Mouse (Mus musculus): ENCODE results near the gene Mmab. TPM values are rescaled to one million over a fixed set of nuclear protein-coding genes. Genes with fewer than 3 reads are reported as not detected.
A peak's percentile ranks its signal among the peaks of the same experiment; 100 is the strongest.

The Mmab gene
- not detected in 2 replicates for polyA plus RNA-seq (2012; ENCODE audit: insufficient read depth, insufficient read length, low replicate concordance, missing spikeins)

DNA sequence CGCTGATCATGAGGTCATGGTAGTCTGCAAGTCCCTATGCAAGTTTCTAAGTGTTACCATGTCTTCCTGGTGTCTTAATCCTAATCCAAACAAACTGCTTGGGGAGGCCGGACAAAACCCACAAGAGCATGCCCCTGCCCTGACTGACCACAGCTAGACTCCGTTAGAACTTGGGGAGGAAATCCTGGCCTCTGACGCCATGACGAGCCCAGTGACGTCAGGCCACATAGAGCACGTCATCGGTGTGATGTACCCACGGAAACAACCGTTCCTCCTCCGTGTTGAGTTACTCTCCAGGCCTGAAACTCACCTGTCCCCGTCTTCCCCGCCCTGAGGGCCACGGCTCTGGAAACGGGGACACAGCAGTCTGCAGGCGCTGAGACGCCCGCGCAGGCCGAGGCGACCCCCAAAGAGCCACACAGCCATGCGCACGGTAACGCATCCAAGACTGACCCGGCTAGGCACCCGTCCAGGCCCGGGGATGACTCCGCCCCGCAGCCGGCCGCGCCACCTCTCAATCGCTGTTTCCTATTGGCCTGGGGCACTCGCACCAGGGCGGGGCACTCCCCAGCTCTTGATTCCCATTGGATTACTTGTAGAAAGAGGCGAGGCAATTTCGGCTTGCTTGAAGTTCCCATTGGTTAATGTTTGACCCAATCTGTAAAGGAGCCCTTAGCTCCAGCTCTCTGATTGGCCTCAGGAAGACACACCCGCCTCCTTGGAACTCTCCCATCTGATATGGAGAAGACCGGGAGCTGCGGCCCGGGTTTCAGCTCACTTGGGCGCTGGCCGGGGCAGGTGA, at the start of gene Mmab, which contains the start of gene Mvk:
TSS of gene Mmab (minus strand) at position 495 of the 802 bp plus-strand sequence.
TSS of gene Mvk (plus strand) at position 704 of the 802 bp plus-strand sequence.
- Histone ChIP-seq H3K27ac (ENCODE audit: insufficient read depth, low read depth, low read length) (peak within 1 kb of the TSS; percentile 47; the same call in 1 of the 2 replicates), H3K4me3 (ENCODE audit: insufficient read depth, low read depth, low read length) (peak within 1 kb of the TSS; percentile 72), H3K4me1 (ENCODE audit: control insufficient read depth, insufficient read depth, low read length) (peaks cover 9% of the 10 kb centered on the region; the same call in 1 of the 2 replicates)
- WGBS: 2% methylated on average over 43 of the region's 43 CpGs
- TF ChIP-seq CTCF (IDR thresholded peaks at IDR 0.05; ENCODE audit: insufficient read depth, low read depth, low read length) (no peak), POLR2A (IDR thresholded peaks at IDR 0.05; ENCODE audit: insufficient read depth, low read depth, low read length) (peak; percentile 36; the same call in 1 of the 2 replicates)

DNA sequence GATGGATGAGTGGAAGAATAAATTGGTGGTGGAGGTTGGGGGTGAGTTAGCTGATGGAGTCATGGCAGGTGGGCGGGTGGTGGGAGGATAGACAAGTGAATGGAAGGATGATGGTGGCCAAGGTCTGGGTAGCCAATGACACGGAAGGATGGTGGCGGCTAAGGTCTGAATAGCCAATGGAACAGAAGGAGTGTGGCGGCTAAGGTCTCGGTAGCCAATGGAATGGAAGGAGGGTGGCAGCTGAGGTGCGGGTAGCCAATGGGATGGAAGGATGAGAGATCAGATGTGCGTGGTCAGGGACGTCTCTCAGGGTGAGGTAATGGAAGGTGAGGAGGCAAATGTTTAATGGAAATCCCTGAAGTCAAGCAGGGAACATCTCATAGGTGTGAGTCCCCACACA, 46.4 kb upstream of the Mmab start:
- no peak overlapping the region for H3K4me3 ChIP-seq (ENCODE audit: insufficient read depth, low read depth, low read length)
- 96% methylated on average over 8 of the region's 8 CpGs for WGBS
- H3K27ac ChIP-seq (ENCODE audit: insufficient read depth, low read depth, low read length): no peak overlapping the region
- TF ChIP-seq CTCF (IDR thresholded peaks at IDR 0.05; ENCODE audit: insufficient read depth, low read depth, low read length) (no peak), POLR2A (IDR thresholded peaks at IDR 0.05; ENCODE audit: insufficient read depth, low read depth, low read length) (no peak)
- H3K4me1 ChIP-seq (ENCODE audit: control insufficient read depth, insufficient read depth, low read length): peaks cover 4% of the 10 kb centered on the region; the same call in 1 of the 2 replicates

DNA sequence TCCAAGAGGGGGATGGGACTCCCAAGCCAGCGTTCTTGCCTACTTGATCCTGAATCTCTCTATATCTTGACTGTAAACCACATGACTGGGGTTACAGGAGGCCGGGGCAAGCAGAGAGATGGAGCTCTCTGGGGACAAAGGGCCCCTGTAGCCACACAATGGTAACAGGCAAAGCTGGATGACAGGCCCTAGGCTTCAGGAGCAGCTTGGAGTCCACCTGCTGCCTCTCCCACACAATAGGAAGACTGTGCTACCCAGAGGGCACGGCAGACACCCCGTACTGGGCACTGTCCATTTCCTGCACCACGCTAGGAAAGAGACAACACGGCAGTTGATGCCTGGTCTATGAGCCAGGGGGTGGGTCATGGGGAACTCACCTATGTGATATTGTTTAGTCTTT, 45.7 kb upstream of the Mmab start:
- Histone ChIP-seq H3K27ac (ENCODE audit: insufficient read depth, low read depth, low read length) (no peak overlapping the region), H3K4me1 (ENCODE audit: control insufficient read depth, insufficient read depth, low read length) (peaks cover 4% of the 10 kb centered on the region; the same call in 1 of the 2 replicates), H3K4me3 (ENCODE audit: insufficient read depth, low read depth, low read length) (no peak overlapping the region)
- WGBS: 80% methylated on average over 6 of the region's 6 CpGs
- TF ChIP-seq POLR2A (IDR thresholded peaks at IDR 0.05; ENCODE audit: insufficient read depth, low read depth, low read length) (no peak), CTCF (IDR thresholded peaks at IDR 0.05; ENCODE audit: insufficient read depth, low read depth, low read length) (no peak)

DNA sequence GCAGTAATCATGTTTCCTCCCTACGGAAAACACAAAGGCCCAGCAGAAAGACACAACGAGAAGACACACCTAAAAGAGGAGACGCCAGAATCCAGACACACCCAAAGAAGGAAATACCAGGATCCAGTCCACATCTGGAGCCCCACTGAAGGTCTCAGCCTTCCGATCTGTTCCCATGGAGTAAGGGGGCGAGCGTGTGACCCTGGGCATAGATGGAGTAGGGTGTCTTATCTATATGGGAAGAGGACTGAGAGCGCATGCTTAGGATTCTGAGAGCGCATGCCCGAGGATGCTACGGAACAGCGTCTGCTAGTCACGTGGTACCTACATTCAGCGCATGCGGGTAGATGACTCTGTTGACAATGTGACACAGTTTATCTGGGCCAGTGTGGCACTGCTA, 41.8 kb upstream of the Mmab start:
- WGBS: 94% methylated on average over 14 of the region's 14 CpGs
- H3K4me3 ChIP-seq (ENCODE audit: insufficient read depth, low read depth, low read length): no peak overlapping the region
- no peak for TF ChIP-seq CTCF (IDR thresholded peaks at IDR 0.05; ENCODE audit: insufficient read depth, low read depth, low read length)
- no peak for TF ChIP-seq POLR2A (IDR thresholded peaks at IDR 0.05; ENCODE audit: insufficient read depth, low read depth, low read length)
- H3K27ac ChIP-seq (ENCODE audit: insufficient read depth, low read depth, low read length): no peak overlapping the region
- peaks cover 15% of the 10 kb centered on the region for H3K4me1 ChIP-seq (ENCODE audit: control insufficient read depth, insufficient read depth, low read length)

DNA sequence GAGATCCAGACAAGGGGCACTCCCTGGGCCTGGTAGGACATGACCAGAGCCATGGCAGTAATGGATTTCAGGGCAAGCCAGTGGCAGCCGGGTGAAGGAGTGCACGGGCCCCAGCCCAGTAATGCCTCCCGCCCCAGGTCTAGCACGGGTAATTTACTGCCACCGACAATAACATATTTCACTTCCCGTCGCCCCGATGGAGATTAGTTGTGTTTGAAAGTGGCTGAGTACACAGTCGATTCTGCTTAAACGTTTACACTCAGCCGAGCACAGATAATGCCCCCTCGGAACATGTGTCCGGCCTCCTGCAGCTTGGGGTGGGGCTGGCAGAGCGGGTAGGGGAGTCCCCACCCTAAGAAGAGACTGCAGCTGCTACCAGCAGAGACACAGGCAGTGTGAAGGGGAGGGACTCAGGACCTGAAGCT, 38.7 kb upstream of the Mmab start:
- Histone ChIP-seq H3K4me1 (ENCODE audit: control insufficient read depth, insufficient read depth, low read length) (peaks cover 17% of the 10 kb centered on the region), H3K4me3 (ENCODE audit: insufficient read depth, low read depth, low read length) (no peak overlapping the region), H3K27ac (ENCODE audit: insufficient read depth, low read depth, low read length) (no peak overlapping the region)
- WGBS: 20% methylated on average over 14 of the region's 14 CpGs
- TF ChIP-seq CTCF (IDR thresholded peaks at IDR 0.05; ENCODE audit: insufficient read depth, low read depth, low read length) (no peak), POLR2A (IDR thresholded peaks at IDR 0.05; ENCODE audit: insufficient read depth, low read depth, low read length) (no peak)

DNA sequence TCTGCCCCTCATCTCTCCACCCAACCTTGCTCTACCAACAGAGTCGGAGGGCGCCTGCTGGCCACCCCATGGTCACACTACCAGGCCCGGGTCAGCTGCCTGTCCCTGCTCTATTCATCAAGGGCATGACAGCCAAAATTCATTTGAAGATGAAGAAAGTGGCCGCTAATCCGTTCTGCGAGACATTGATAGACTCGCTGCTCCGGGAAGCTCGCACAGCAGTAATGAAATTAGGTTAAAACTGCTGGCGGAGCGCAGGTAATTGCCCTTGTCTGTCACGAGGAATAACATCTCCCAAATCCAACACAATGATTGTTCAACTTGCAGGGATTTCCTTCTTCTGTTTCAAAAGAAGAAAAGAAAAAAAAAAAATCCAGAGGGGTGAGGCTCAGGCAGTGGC, 34.4 kb upstream of the Mmab start:
- 84% methylated on average over 12 of the region's 12 CpGs for WGBS
- Histone ChIP-seq H3K4me1 (ENCODE audit: control insufficient read depth, insufficient read depth, low read length) (peaks cover 42% of the 10 kb centered on the region), H3K27ac (ENCODE audit: insufficient read depth, low read depth, low read length) (no peak overlapping the region), H3K4me3 (ENCODE audit: insufficient read depth, low read depth, low read length) (no peak overlapping the region)
- TF ChIP-seq CTCF (IDR thresholded peaks at IDR 0.05; ENCODE audit: insufficient read depth, low read depth, low read length): no peak
- TF ChIP-seq POLR2A (IDR thresholded peaks at IDR 0.05; ENCODE audit: insufficient read depth, low read depth, low read length): no peak

DNA sequence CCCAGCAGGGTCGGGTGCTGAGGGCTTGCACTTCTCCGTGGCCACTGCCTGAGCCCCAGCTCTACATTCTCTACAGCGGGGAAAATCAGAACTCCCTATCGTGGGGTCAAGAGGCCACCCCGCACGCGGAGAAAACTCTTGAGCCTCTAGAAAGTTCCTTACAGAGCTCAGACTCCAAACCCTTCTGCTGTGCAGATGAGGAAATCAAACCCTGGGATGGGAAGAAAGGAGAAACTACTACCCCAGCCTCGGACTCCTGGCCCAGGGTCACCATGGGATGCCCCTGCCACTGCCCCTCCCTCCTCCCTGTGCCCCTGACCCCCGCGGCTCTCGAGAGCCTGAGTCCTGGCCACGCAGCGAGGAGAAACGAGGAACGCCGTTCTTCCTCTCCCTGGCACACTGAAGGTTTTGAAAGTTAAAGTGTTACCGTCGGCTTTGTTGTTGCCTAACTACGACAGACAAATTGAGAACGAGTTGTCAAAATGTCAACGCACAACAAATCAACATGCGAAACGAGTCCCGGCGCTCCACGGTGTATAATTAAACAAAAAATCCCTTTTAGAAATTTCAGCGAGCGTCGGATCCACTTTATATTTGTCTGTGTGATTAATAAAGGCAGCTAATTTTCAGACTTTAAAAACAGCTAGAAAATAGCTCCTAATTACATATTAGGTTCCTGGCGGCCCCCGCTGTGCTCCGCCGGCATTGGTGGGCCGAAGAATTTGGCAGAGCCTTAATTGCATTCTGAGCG, 31.1 kb upstream of the Mmab start:
- Histone ChIP-seq H3K27ac (ENCODE audit: insufficient read depth, low read depth, low read length) (peak overlapping the region; percentile 46; the same call in 1 of the 2 replicates), H3K4me1 (ENCODE audit: control insufficient read depth, insufficient read depth, low read length) (peaks cover 36% of the 10 kb centered on the region), H3K4me3 (ENCODE audit: insufficient read depth, low read depth, low read length) (no peak overlapping the region)
- no peak for TF ChIP-seq CTCF (IDR thresholded peaks at IDR 0.05; ENCODE audit: insufficient read depth, low read depth, low read length)
- no peak for TF ChIP-seq POLR2A (IDR thresholded peaks at IDR 0.05; ENCODE audit: insufficient read depth, low read depth, low read length)
- 15% methylated on average over 35 of the region's 35 CpGs for WGBS

DNA sequence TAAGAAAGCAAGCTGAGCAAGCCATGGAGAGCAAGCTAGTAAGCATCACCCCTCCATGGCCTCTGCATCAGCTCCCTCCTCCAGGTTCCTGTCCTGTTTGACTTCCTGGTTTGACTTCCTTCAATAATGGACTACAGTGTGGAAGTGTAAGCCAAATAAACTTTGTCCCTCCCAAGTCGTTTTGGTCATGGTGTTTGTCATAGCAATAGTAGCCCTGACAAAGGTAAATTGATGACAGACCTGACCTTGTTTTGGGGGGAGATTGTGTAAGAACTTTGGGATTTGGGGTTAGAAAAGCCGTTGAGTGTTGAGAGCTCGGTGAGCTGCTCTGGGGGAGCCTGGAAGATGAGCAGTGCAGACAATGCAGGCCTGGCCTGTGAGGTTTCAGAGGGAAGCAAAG, 26.5 kb upstream of the Mmab start:
- H3K4me1 ChIP-seq (ENCODE audit: control insufficient read depth, insufficient read depth, low read length): peaks cover 41% of the 10 kb centered on the region
- WGBS: 88% methylated on average over 3 of the region's 3 CpGs
- TF ChIP-seq POLR2A (IDR thresholded peaks at IDR 0.05; ENCODE audit: insufficient read depth, low read depth, low read length) (no peak), CTCF (IDR thresholded peaks at IDR 0.05; ENCODE audit: insufficient read depth, low read depth, low read length) (no peak)
- no peak overlapping the region for H3K27ac ChIP-seq (ENCODE audit: insufficient read depth, low read depth, low read length)
- no peak overlapping the region for H3K4me3 ChIP-seq (ENCODE audit: insufficient read depth, low read depth, low read length)

DNA sequence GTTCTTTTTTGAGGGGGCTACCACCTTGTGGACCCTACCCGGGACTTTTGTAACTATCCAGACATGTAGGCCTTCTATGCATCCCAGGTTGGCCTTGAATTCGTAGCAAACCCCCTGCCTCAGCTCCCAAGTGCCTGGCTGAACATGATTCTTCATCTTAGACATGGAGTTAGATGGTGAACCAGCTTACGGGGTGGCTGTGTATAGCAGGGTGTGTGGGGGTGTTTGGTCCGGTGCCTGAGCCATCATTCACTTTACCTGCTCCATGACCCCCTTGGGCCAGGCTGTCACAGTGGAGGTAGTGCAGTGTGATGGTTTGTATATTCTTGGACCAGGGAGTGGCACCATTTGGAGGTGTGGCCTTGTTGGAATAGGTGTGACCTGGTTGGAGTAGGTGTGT, 24.1 kb upstream of the Mmab start:
- Histone ChIP-seq H3K4me3 (ENCODE audit: insufficient read depth, low read depth, low read length) (no peak overlapping the region), H3K4me1 (ENCODE audit: control insufficient read depth, insufficient read depth, low read length) (peaks cover 27% of the 10 kb centered on the region), H3K27ac (ENCODE audit: insufficient read depth, low read depth, low read length) (no peak overlapping the region)
- TF ChIP-seq CTCF (IDR thresholded peaks at IDR 0.05; ENCODE audit: insufficient read depth, low read depth, low read length): no peak
- no peak for TF ChIP-seq POLR2A (IDR thresholded peaks at IDR 0.05; ENCODE audit: insufficient read depth, low read depth, low read length)
- 72% methylated on average over 4 of the region's 4 CpGs for WGBS

All from olfactory bulb, adult 2 months (tissue).